Mouse (Mus musculus): ENCODE results near the gene Ergic1.

Gene Ergic1

GRCm38 (mm10) chr17:26537722-26538471 lies 23.4 kb upstream of the Ergic1 start:
- no peak for DNase-seq (ENCODE audit: low spot score in 2 of 2)

DNA sequence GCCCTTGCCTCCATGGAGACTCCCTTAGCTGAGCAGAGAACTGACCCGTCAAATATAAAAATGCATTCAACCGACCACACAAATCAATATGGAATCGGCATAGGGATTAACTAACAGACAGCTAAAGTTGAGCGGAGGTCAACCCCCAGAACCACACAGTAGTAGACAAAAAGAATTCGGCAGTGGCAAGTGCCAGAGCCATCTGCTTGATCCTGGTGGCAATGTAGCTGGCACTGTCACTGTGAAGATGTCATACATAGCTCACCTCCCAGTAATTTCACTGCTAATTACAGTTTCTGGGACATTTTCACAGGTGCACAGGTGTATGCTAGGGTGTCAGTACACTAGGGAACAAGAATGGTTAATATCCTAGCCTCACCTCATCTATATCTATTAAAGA lies 21.2 kb upstream of the Ergic1 start:
- DNase-seq (ENCODE audit: low spot score in 2 of 2): no peak

DNA sequence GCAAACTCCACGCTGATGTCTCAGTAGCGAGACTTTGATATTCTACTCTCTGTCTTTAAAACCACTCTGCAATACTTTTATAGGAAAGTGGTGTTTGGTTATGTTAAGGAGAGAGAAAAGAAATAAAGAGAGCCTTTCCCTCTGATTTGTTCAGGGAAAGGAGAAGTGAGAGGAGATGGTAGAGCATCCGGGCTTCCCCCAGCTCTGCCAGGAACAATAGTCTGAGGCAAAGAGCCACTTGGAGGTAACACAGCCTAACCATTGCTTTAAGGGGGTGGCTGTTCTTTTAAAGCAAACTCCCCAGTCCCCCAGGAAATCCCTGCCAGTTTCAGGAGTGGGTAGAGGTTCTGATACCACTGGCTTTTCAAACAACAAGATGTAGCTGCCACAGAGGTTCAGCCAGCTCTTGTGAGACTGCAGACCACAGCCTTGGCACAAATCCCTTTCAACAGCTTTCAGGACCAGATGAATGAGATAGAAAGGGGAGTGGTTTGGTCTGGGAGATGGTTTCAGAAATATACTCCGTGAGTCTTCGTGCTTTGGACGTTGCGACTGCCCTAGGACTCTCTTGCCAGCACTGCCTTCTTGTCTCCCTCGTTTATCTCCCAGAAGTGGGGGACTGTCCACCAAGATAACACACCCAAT lies 16.8 kb upstream of the Ergic1 start:
- DNase-seq (ENCODE audit: low spot score in 2 of 2): no peak

DNA sequence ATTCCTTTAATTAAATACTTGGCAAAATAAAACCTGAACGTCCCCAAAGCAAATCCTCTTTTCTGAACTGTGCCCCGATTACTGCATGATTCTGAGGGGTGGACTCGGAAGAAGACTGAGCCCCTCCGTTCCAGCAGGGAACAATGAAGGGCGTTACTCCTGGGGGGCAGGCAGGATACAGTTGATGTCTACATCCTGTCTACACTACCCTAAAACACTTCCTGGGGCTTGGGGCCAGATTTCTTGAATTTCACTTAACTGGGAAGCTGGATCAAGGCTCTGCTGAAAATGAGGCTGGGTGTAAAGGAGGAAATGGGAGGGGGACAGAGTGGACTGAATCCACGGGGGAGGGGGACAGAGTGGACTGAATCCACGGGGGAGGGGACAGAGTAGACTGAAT lies 13.5 kb upstream of the Ergic1 start:
- no peak for DNase-seq (ENCODE audit: low spot score in 2 of 2)

GRCm38 (mm10) chr17:26548566-26548965 lies 12.7 kb upstream of the Ergic1 start:
- no peak for DNase-seq (ENCODE audit: low spot score in 2 of 2)

DNA sequence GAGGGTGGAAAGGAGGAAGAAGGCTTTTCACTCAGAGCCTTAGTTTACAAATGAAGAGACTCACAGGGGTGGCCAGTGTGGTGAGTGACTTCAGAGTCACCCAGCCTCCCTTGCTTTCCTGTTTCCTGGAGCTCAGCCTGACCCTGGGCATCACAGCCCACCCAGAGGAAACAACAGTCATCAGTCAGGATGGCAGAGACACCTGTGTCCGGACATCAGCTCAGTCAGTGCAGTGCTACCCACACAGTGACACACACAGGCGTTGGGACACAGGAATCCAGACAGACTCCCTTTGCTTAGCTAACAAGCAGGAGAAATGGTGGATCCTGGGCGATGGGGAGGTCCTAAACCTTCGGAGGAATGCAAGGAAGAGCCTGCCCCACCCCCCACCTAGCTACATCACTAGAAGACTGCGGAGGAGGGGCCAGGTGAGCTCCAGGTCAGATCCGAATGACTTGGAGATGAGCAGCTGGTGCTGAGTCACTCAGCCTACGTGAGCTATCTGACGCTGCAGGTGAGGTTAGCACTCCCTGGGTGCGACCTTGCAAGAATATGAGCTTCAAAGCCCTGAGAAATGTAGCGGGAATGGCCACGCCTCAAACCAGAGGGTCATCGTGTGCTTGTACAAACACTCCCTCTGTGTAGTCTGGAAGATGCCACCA lies 12.0 kb upstream of the Ergic1 start:
- no peak for DNase-seq (ENCODE audit: low spot score in 2 of 2)

GRCm38 (mm10) chr17:26551104-26551503 lies 10.2 kb upstream of the Ergic1 start:
- no peak for DNase-seq (ENCODE audit: low spot score in 2 of 2)

GRCm38 (mm10) chr17:26553033-26553432 lies 8.3 kb upstream of the Ergic1 start:
- DNase-seq (ENCODE audit: low spot score in 2 of 2): no peak

- DNase-seq (ENCODE audit: low spot score in 2 of 2): no peak
Measured at GRCm38 (mm10) chr17:26560526-26561289, 581 bp upstream of the Ergic1 start.

DNA sequence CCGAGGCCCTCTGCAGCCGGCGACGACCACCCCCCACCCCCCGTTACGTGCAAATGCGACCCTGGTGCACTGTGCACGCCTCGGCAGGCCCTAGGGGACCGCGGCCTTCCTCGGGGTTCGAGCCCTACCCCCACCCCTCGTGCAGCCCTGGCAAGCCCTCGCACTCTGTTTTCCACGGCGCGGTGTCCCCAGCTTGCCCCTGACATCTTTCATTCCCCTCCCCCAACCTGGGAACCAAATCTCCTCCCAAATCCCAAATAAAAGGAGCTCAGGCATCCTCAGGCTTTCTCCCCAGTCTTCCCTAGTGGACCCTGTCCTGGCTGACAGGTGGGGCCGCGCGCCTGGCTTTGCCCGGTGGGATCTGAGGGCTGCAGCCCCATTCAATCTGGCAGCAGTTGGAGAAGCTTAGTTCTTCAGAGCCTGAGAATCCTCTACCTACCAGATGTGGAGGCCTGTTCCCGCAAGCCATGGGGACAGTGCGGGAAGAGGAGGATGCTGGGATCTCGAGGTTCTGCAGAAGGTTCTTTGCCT lies 427 bp downstream of the Ergic1 start, which contains the start of gene Dusp1:
Gene Dusp1 (minus strand): TSS at position 478 of the 531 bp plus-strand sequence.
- no peak for DNase-seq (ENCODE audit: low spot score in 2 of 2)

DNA sequence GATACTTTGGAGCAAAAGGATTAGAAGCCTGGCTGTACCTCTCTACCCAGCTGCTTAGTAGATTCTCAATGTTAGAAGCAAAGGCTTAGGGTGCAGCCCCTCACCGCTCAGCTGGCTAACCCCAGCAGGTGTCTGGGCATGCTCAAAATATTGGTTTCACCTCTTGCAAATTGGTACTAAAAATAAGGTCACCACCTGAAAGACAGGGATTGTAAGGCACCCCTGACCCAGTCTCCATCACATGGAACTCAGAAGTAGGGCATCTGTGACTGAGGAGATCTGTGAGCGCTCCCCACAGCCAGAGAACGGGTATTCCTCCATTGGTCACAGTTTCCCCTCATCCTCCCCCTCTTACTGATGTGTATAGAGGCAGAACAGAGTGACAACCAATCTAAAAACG lies 1.0 kb downstream of the Ergic1 start:
- DNase-seq (ENCODE audit: low spot score in 2 of 2): no peak

DNA sequence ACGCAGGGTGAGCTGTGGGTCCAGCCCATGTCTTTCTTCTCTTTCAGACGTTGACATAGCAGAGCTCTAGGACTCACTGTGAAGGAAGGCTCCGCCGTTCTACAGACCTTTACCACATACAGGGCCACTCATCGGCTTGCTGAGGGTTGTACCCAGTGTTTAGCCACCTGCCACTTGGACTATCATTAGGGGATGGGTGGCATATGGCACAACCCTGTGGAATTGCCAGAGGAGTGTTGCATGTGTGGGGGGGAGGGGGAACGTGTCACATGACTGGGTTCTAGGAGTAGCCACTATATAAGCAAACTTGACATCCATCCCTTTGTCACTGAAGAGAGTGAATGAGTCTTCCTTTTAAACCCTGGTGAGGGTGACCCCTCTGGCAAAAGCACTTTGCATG lies 2.2 kb downstream of the Ergic1 start:
- no peak for DNase-seq (ENCODE audit: low spot score in 2 of 2)

DNA sequence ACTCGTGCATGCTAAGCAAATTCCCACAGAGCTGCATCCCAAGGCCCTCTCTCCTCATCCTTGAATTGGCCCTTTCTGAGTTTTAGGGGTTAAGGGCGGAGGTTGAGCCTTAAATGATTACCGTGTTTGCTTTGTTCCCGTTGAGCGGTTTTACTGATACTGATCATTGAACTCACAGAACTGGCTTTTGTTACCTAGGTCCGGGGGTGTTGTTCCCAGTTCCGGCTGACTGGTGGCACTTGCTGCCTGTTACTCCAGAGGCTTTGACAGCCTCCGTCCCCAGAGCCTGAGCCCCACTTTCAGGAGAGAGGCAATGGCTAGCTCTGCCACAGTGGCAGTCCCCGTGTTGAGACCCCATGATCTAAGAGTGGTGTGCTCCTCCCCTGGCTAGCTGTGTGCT lies 3.1 kb downstream of the Ergic1 start:
- DNase-seq (ENCODE audit: low spot score in 2 of 2): no peak

GRCm38 (mm10) chr17:26567142-26567817 lies 6.0 kb downstream of the Ergic1 start:
- no peak for DNase-seq (ENCODE audit: low spot score in 2 of 2)

DNA sequence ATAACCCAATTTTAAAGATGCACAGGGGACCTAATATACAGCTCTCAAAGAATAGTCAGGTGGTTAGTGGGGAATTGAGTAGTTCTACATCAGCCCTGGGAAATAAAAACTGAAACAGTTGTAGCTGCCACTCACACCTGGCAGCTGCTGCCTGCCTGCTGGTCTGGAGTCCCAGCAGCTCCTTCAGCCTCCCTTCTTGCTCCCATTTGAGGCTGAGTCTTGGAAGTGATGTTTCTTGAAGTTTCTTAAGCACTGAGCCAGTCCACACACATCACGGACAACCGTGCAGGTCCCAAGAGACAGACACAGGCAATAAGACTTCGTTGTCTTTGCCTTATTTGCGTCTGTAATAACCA lies 6.5 kb downstream of the Ergic1 start:
- DNase-seq (ENCODE audit: low spot score in 2 of 2): no peak

GRCm38 (mm10) chr17:26569594-26570350 lies 8.5 kb downstream of the Ergic1 start:
- DNase-seq (ENCODE audit: low spot score in 2 of 2): no peak

DNA sequence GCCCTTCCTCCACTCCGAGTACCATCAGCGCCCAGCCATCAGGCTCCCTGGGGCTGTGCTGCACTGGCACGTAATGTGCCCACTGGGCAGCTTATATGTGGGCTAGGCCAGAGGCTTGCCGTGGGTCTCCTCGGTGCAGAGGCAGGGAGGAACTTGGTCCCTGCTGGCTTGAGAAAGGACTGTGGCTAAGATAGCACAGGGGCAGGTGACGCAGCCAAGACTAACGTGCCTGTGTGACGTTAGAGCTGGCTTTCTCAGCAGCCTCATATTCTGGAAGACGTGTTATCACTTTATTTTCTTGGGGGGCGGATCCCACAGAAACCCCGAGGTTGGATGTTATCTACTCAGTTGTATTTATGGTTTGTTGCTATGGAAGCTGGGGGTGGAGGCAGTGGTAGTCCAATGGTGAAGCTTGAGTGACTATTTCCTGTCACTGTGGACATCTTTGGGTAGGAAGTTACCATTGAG lies 9.4 kb downstream of the Ergic1 start:
- DNase-seq (ENCODE audit: low spot score in 2 of 2): no peak

DNA sequence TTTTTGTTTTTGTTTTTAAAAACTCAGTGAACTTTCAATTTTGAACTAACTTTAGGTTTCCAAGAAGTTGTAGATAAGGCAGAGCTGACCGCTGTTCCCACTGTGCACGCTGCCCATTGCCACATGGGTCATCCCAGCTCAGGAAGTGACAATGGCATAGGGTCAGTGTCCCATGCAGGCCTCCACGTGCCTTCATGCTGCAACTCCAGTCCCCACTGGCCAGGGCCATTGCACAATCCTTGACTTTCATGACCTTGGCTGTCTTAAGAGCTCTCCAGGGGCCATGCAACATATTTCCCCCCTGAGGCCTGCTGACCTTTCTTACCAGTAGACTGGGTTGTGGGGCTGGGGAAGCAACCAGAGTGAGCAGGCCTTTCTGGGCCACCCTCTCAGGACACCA lies 10.1 kb downstream of the Ergic1 start:
- DNase-seq (ENCODE audit: low spot score in 2 of 2): no peak

DNA sequence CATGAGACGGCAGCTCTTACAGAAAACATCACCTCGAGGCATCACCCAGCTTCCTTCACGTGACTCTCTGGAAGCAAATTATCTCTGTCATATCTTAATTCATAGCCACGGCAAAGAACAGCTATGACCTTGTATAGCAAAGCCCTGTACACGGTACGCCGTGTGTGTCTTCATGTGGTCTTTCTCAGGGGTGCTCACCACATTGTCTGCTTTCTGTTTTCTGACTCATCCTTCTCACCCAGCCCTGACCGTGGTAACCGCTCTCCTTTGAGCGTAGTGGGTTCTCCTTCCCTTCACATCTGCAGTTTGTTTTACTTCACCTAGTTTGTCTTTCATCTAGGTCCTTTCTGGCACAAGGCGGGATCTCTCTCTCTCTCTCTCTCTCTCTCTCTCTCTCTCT lies 11.0 kb downstream of the Ergic1 start:
- no peak for DNase-seq (ENCODE audit: low spot score in 2 of 2)

- DNase-seq (ENCODE audit: low spot score in 2 of 2): no peak
Measured at GRCm38 (mm10) chr17:26574118-26574517, 12.8 kb downstream of the Ergic1 start.

- no peak for DNase-seq (ENCODE audit: low spot score in 2 of 2)
Measured at GRCm38 (mm10) chr17:26574701-26575100, 13.4 kb downstream of the Ergic1 start.

Data from right cerebral cortex, postnatal 36 days (tissue).